Mouse (Mus musculus): ENCODE measurements at regions not wholly inside any gene's neighbourhood (a gene's known extent, or its start where the extent isn't known, plus 50 kb on each side); places are given as distances from the start of the nearest gene placed in this dataset.

DNA sequence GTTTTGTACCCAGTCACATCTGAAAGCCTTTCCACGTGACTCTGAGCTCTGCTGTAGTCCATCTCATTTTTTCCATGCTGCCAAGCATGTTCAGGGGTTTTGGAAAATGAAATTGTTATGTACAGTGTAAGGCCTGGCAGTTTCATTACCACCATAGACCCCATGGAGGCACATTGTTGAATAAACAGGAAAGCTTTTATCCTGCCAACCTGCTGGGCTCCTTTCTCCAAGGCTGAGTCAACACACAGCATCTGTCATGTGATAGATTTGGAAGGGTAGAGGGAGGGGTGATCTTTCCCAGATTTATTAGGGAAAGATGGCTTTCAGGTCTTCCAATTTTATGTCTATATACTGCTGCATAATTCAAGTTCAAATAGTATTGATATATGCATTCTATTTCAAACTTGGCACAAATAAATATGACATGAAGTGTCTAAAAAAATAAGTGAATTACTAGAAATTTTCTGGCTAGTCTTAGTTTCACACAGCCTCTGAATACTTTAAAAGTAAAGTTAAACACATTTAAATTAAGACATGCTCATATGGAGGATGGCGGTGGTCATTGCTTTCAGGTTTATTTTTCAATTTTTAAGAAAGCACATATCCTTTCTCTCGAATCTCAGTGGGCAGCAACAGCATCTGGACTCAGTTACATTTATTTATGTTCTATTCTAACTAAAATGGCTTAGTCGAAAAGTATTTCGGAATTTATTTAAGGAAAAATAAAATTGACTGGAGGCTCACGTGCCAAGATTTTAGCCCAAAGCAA is 942.1 kb upstream of the Flrt2 start:
- Histone ChIP-seq H3K36me3 (ENCODE audit: control insufficient read depth, insufficient read depth) (no peaks in the 10 kb centered on the region), H3K79me2 (ENCODE audit: control insufficient read depth, insufficient read depth) (no peaks in the 10 kb centered on the region), H3ac (ENCODE audit: control insufficient read depth, insufficient read length) (no peak overlapping the region), H3K27me3 (ENCODE audit: control insufficient read depth, insufficient read depth, insufficient read length) (no peaks in the 10 kb centered on the region), H3K4me3 (no peak overlapping the region), H3K4me2 (ENCODE audit: low read depth) (no peak overlapping the region)
- TF ChIP-seq CEBPB (IDR thresholded peaks at IDR 0.05; ENCODE audit: insufficient read depth, poor library complexity, severe bottlenecking) (no peak), POLR2A (IDR thresholded peaks at IDR 0.05; ENCODE audit: insufficient read length, low read depth) (no peak), USF1 (IDR thresholded peaks at IDR 0.05; ENCODE audit: low read depth) (no peak), POLR2AphosphoS2 (IDR thresholded peaks at IDR 0.05; ENCODE audit: insufficient read length, low read depth) (no peak), MAX (IDR thresholded peaks at IDR 0.05; ENCODE audit: low read depth) (no peak), REST (IDR thresholded peaks at IDR 0.05; ENCODE audit: insufficient read depth, insufficient read length) (no peak), SRF (IDR thresholded peaks at IDR 0.05; ENCODE audit: control insufficient read depth, insufficient read length, low read depth) (no peak), MYOG (IDR thresholded peaks at IDR 0.05; ENCODE audit: control insufficient read depth in 1 of 3, insufficient read depth in 1 of 3, insufficient read length in 2 of 3, low read depth in 2 of 3) (no peak), TCF3 (IDR thresholded peaks at IDR 0.05; ENCODE audit: insufficient read length, low read depth) (no peak), TCF12 (IDR thresholded peaks at IDR 0.05; ENCODE audit: insufficient read depth, poor library complexity, severe bottlenecking) (no peak), MYOD1 (IDR thresholded peaks at IDR 0.05; ENCODE audit: control insufficient read depth in 1 of 3, insufficient read length in 2 of 3, low read depth in 2 of 3) (no peak), E2F4 (IDR thresholded peaks at IDR 0.05; ENCODE audit: insufficient read depth) (no peak)

GRCm38 (mm10) chr12:94755754-94756153 is 936.3 kb upstream of the Flrt2 start:
- no peaks in the 10 kb centered on the region for H3K36me3 ChIP-seq (ENCODE audit: control insufficient read depth, insufficient read depth)
- TF ChIP-seq TCF3 (IDR thresholded peaks at IDR 0.05; ENCODE audit: insufficient read length, low read depth) = no peak
- no peak for TF ChIP-seq REST (IDR thresholded peaks at IDR 0.05; ENCODE audit: insufficient read depth, insufficient read length)
- TF ChIP-seq MYOD1 (IDR thresholded peaks at IDR 0.05; ENCODE audit: control insufficient read depth in 1 of 3, insufficient read length in 2 of 3, low read depth in 2 of 3) = no peak
- no peak for TF ChIP-seq CEBPB (IDR thresholded peaks at IDR 0.05; ENCODE audit: insufficient read depth, poor library complexity, severe bottlenecking)
- no peak for TF ChIP-seq MYOG (IDR thresholded peaks at IDR 0.05; ENCODE audit: control insufficient read depth in 1 of 3, insufficient read depth in 1 of 3, insufficient read length in 2 of 3, low read depth in 2 of 3)
- TF ChIP-seq MAX (IDR thresholded peaks at IDR 0.05; ENCODE audit: low read depth) = no peak
- TF ChIP-seq TCF12 (IDR thresholded peaks at IDR 0.05; ENCODE audit: insufficient read depth, poor library complexity, severe bottlenecking) = no peak
- no peak for TF ChIP-seq SRF (IDR thresholded peaks at IDR 0.05; ENCODE audit: control insufficient read depth, insufficient read length, low read depth)
- no peak for TF ChIP-seq POLR2AphosphoS2 (IDR thresholded peaks at IDR 0.05; ENCODE audit: insufficient read length, low read depth)
- TF ChIP-seq E2F4 (IDR thresholded peaks at IDR 0.05; ENCODE audit: insufficient read depth) = no peak
- no peak for TF ChIP-seq USF1 (IDR thresholded peaks at IDR 0.05; ENCODE audit: low read depth)
- TF ChIP-seq POLR2A (IDR thresholded peaks at IDR 0.05; ENCODE audit: insufficient read length, low read depth) = no peak
- H3K4me2 ChIP-seq (ENCODE audit: low read depth) = no peak overlapping the region
- no peaks in the 10 kb centered on the region for H3K79me2 ChIP-seq (ENCODE audit: control insufficient read depth, insufficient read depth)
- no peak overlapping the region for H3K4me3 ChIP-seq
- no peaks in the 10 kb centered on the region for H3K27me3 ChIP-seq (ENCODE audit: control insufficient read depth, insufficient read depth, insufficient read length)
- H3ac ChIP-seq (ENCODE audit: control insufficient read depth, insufficient read length) = no peak overlapping the region

DNA sequence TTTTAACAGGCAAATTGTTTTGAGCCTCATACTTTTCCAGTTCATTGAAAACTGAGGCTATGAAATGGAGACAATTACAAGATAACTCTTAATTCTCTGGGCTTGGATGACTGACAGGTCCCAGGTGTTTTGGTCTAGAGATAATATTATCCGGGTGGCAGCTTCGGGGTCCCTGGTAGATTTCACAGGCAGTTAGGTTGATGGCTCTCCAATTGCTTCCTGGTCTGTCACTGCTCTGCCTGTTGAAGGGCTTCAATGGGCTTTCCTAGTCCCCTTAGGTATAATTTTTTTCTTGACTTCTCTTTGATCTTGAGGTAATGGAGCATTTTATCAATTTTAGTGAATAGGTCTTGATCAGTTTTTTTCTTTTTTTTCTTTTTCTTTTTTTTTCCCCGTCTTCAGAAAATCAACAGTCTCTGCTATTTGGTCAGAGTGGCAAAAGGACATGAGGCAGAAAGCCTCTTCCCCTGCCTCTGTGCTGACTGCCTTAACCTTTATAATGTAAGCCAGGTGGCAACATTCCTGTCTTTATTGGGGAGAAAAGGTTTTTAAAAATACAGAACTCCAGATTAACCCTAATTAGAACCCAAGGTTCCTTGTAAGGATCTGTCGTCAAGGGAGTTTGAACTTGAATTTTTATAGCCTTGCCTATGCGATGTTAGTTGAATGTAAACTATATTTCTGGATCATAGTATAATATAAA is 896.0 kb upstream of the Flrt2 start:
- no peaks in the 10 kb centered on the region for H3K36me3 ChIP-seq (ENCODE audit: control insufficient read depth, insufficient read depth)
- no peaks in the 10 kb centered on the region for H3K27me3 ChIP-seq (ENCODE audit: control insufficient read depth, insufficient read depth, insufficient read length)
- TF ChIP-seq CEBPB (IDR thresholded peaks at IDR 0.05; ENCODE audit: insufficient read depth, poor library complexity, severe bottlenecking) (no peak), SRF (IDR thresholded peaks at IDR 0.05; ENCODE audit: control insufficient read depth, insufficient read length, low read depth) (no peak), USF1 (IDR thresholded peaks at IDR 0.05; ENCODE audit: low read depth) (no peak), POLR2A (IDR thresholded peaks at IDR 0.05; ENCODE audit: insufficient read length, low read depth) (no peak), TCF12 (IDR thresholded peaks at IDR 0.05; ENCODE audit: insufficient read depth, poor library complexity, severe bottlenecking) (no peak), REST (IDR thresholded peaks at IDR 0.05; ENCODE audit: insufficient read depth, insufficient read length) (no peak), E2F4 (IDR thresholded peaks at IDR 0.05; ENCODE audit: insufficient read depth) (no peak), TCF3 (IDR thresholded peaks at IDR 0.05; ENCODE audit: insufficient read length, low read depth) (no peak), MYOG (IDR thresholded peaks at IDR 0.05; ENCODE audit: control insufficient read depth in 1 of 3, insufficient read depth in 1 of 3, insufficient read length in 2 of 3, low read depth in 2 of 3) (no peak), MAX (IDR thresholded peaks at IDR 0.05; ENCODE audit: low read depth) (no peak), POLR2AphosphoS2 (IDR thresholded peaks at IDR 0.05; ENCODE audit: insufficient read length, low read depth) (no peak), MYOD1 (IDR thresholded peaks at IDR 0.05; ENCODE audit: control insufficient read depth in 1 of 3, insufficient read length in 2 of 3, low read depth in 2 of 3) (no peak)
- no peak overlapping the region for H3K4me3 ChIP-seq
- no peak overlapping the region for H3ac ChIP-seq (ENCODE audit: control insufficient read depth, insufficient read length)
- H3K4me2 ChIP-seq (ENCODE audit: low read depth) = no peak overlapping the region
- H3K79me2 ChIP-seq (ENCODE audit: control insufficient read depth, insufficient read depth) = no peaks in the 10 kb centered on the region

DNA sequence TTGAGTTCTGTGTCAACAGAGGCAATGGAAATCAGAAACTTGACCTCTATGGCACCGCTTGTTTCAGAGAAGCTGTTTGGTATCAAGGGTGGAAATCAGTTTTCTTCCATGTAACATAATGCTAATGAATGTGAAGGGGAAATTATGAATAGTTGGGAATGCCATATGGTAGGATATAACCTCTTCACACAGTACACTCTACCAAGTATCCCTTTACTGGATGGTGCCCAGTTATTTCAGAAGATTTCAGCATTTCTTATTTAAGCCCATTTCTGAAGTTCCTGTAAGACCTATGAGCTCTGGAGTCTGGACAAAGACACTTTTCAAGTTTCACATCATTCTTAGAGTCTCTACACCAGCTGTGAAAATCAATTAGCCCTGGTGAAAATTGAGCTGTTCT is 887.3 kb upstream of the Flrt2 start:
- TF ChIP-seq CEBPB (IDR thresholded peaks at IDR 0.05; ENCODE audit: insufficient read depth, poor library complexity, severe bottlenecking) (no peak), TCF12 (IDR thresholded peaks at IDR 0.05; ENCODE audit: insufficient read depth, poor library complexity, severe bottlenecking) (no peak), USF1 (IDR thresholded peaks at IDR 0.05; ENCODE audit: low read depth) (no peak), POLR2A (IDR thresholded peaks at IDR 0.05; ENCODE audit: insufficient read length, low read depth) (no peak), MAX (IDR thresholded peaks at IDR 0.05; ENCODE audit: low read depth) (no peak), MYOG (IDR thresholded peaks at IDR 0.05; ENCODE audit: control insufficient read depth in 1 of 3, insufficient read depth in 1 of 3, insufficient read length in 2 of 3, low read depth in 2 of 3) (no peak), POLR2AphosphoS2 (IDR thresholded peaks at IDR 0.05; ENCODE audit: insufficient read length, low read depth) (no peak), TCF3 (IDR thresholded peaks at IDR 0.05; ENCODE audit: insufficient read length, low read depth) (no peak)
- no peak overlapping the region for H3ac ChIP-seq (ENCODE audit: control insufficient read depth, insufficient read length)
- H3K4me2 ChIP-seq (ENCODE audit: low read depth) = no peak overlapping the region
- no peaks in the 10 kb centered on the region for H3K36me3 ChIP-seq (ENCODE audit: control insufficient read depth, insufficient read depth)
- no peaks in the 10 kb centered on the region for H3K27me3 ChIP-seq (ENCODE audit: control insufficient read depth, insufficient read depth, insufficient read length)
- no peak overlapping the region for H3K4me3 ChIP-seq
- H3K79me2 ChIP-seq (ENCODE audit: control insufficient read depth, insufficient read depth) = no peaks in the 10 kb centered on the region

Data from myocyte (in vitro differentiated cells).